Mouse (Mus musculus) liver, embryonic 11.5 days (tissue): ENCODE results near the gene Epb41l2. TPM values are rescaled to one million over a fixed set of nuclear protein-coding genes. Genes with fewer than 3 reads are reported as not detected.

ENCODE experiments used
- ATAC-seq: fragments of 200-750 bp; cut with Nextera tagmentation; replicated peaks from 2 replicates; pipeline ENCODE4 v1.8.0; 2017; ENCODE audit warnings: moderate number of reproducible peaks, mild to moderate bottlenecking, moderate TSS enrichment, moderate library complexity; ENCODE audit not compliant: low FRiP score
- DNase-seq: peaks from one replicate; pipeline ENCODE4 v3.0.0-alpha.2; 2017; ENCODE audit warnings: low spot score
- H3K27ac ChIP-seq: fragments of 300-500 bp; sonication (generic); 2 replicates; pipeline ENCODE4 v1.5.1; 2014; ENCODE audit warnings: mild to moderate bottlenecking, low read depth, low read length, control low read depth
- H3K27me3 ChIP-seq: fragments of 300-500 bp; sonication (generic); replicated peaks from 2 replicates; pipeline ENCODE4 v1.6.1; 2014; ENCODE audit warnings: low read length, mixed read lengths; ENCODE audit not compliant: control insufficient read depth, insufficient read depth
- H3K36me3 ChIP-seq: fragments of 300-500 bp; sonication (generic); 2 replicates; pipeline ENCODE4 v1.6.1; 2014; ENCODE audit warnings: mild to moderate bottlenecking, low read length, moderate library complexity, mixed read lengths; ENCODE audit not compliant: control insufficient read depth, insufficient read depth
- H3K4me1 ChIP-seq: fragments of 300-500 bp; sonication (generic); replicated peaks from 2 replicates; pipeline ENCODE4 v1.6.1; 2014; ENCODE audit warnings: low read length, mixed read lengths; ENCODE audit not compliant: control insufficient read depth, insufficient read depth
- H3K4me2 ChIP-seq: fragments of 300-500 bp; sonication (generic); 2 replicates; pipeline ENCODE4 v1.6.1; 2014; ENCODE audit warnings: mild to moderate bottlenecking, control low read depth, moderate library complexity
- H3K4me3 ChIP-seq: fragments of 300-500 bp; sonication (generic); 2 replicates; pipeline ENCODE4 v1.5.1; 2014; ENCODE audit warnings: low read depth, low read length, control low read depth
- H3K9ac ChIP-seq: fragments of 300-500 bp; sonication (generic); 2 replicates; pipeline ENCODE4 v1.6.1; 2014; ENCODE audit warnings: low read depth, low read length, control low read depth
- H3K9me3 ChIP-seq: fragments of 300-500 bp; sonication (generic); 2 replicates; pipeline ENCODE4 v1.6.1; 2016; ENCODE audit warnings: low read length, inconsistent platforms, mixed read lengths; ENCODE audit not compliant: control insufficient read depth
- WGBS: fragments of 180-500 bp; shearing (Covaris S2); extraction: QIAGEN DNeasy Blood & Tissue Kit; methylation state at CpG from one replicate; pipeline ENCODE4 v1.1.7; 2014; 5-methylcytosine and 5-hydroxymethylcytosine counted together
- polyA plus RNA-seq: library from polyadenylated mRNA; unstranded; fragments of >200 nt; fragmentation: Nextera tagmentation; extraction: Ambion mirVana; gene quantifications from 2 replicates; pipeline ENCODE4 v1.2.1, GENCODE M21; 2014

Epb41l2 gene
- polyA plus RNA-seq, 1 experiment from 2014 or later = 31.1 TPM

DNA sequence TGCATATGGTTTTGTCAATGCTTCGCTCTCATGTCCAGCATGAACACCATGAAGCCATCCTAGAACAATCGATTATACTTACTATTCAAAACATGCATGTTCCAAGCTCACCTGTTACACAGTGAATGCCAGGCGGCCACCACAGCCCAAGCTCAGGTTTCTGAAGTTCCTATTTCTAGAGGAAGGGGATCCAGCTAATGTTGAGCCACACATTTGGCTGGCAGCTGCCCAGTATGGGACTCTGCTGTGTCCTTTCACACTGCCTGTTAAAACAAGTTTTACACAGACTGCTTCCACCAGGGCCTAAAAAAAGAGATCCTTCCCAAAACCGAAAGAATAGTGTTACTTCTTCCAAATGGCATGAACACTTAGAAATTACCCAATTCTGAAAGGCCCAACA lies 167.0 kb downstream of the Epb41l2 start:
- H3K27me3 ChIP-seq = no peaks in the 10 kb centered on the region
- 83% methylated on average over 4 of the region's 4 CpGs for WGBS
- DNase-seq = no peak
- H3K27ac ChIP-seq = no peak overlapping the region
- H3K4me3 ChIP-seq = no peak overlapping the region
- no peaks in the 10 kb centered on the region for H3K36me3 ChIP-seq
- no peak overlapping the region for H3K9ac ChIP-seq
- no peaks in the 10 kb centered on the region for H3K9me3 ChIP-seq
- H3K4me1 ChIP-seq = no peaks in the 10 kb centered on the region
- no peak for ATAC-seq
- no peak overlapping the region for H3K4me2 ChIP-seq

DNA sequence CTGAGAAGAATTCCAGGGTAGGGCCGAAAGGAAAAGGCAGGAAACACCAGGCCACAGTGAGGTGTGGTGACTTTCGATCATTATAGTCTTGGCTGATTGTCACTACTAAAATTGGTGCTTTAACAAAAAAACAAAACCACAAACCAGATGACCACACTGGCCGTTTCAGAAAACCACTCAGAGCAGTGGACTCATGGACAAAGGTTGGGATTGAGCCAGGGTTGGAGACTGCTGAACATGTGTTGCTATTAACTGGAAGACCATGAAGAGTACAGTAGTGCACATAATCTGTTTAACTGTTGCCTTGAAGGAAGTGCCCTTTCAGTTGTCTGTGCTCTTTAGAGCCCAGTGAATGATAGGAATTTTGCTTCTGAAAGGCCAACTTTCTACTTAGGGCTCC lies 167.5 kb downstream of the Epb41l2 start:
- no peaks in the 10 kb centered on the region for H3K4me1 ChIP-seq
- H3K4me3 ChIP-seq = no peak overlapping the region
- 84% methylated on average over 3 of the region's 3 CpGs for WGBS
- no peaks in the 10 kb centered on the region for H3K9me3 ChIP-seq
- no peak overlapping the region for H3K9ac ChIP-seq
- no peak overlapping the region for H3K27ac ChIP-seq
- no peaks in the 10 kb centered on the region for H3K27me3 ChIP-seq
- DNase-seq (no peak), ATAC-seq (no peak)
- no peaks in the 10 kb centered on the region for H3K36me3 ChIP-seq
- H3K4me2 ChIP-seq = no peak overlapping the region

- H3K4me3 ChIP-seq = no peak overlapping the region
- no peaks in the 10 kb centered on the region for H3K27me3 ChIP-seq
- ATAC-seq = no peak
- no peaks in the 10 kb centered on the region for H3K36me3 ChIP-seq
- H3K9ac ChIP-seq = no peak overlapping the region
- H3K9me3 ChIP-seq = no peaks in the 10 kb centered on the region
- no peak overlapping the region for H3K27ac ChIP-seq
- H3K4me2 ChIP-seq = no peak overlapping the region
- H3K4me1 ChIP-seq = no peaks in the 10 kb centered on the region
- DNase-seq = no peak
- WGBS = 78% methylated on average over 13 of the region's 13 CpGs
Observed at GRCm38 (mm10) chr10:25531335-25531734, 171.7 kb downstream of the Epb41l2 start.

DNA sequence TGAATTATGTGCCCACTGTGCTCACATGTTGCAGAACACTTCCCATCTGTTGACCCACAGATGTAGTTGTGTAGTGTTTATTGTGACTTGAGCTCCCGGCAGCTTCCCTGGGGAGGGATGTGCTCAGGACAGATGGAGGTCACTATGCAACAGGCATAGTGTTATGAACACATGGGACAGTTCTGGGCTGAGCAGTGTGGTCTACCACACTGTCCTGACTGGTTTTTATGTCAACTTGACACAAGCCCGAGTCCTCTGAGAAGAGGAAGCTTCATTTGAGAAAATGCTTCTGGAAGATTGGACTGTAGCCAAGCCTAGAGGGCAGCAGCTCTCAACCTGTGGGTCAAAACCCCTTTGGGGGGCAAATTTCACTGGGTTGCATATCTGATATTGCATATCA lies 173.5 kb downstream of the Epb41l2 start:
- 66% methylated on average over 2 of the region's 2 CpGs for WGBS
- Histone ChIP-seq H3K4me2 (no peak overlapping the region), H3K27me3 (no peaks in the 10 kb centered on the region), H3K4me1 (no peaks in the 10 kb centered on the region), H3K9ac (no peak overlapping the region), H3K36me3 (no peaks in the 10 kb centered on the region), H3K9me3 (no peaks in the 10 kb centered on the region), H3K4me3 (no peak overlapping the region), H3K27ac (no peak overlapping the region)
- ATAC-seq (no peak), DNase-seq (no peak)

GRCm38 (mm10) chr10:25533513-25534246 lies 174.1 kb downstream of the Epb41l2 start:
- Histone ChIP-seq H3K4me2 (no peak overlapping the region), H3K27ac (no peak overlapping the region), H3K4me3 (no peak overlapping the region), H3K4me1 (no peaks in the 10 kb centered on the region), H3K9me3 (no peaks in the 10 kb centered on the region), H3K27me3 (no peaks in the 10 kb centered on the region), H3K36me3 (no peaks in the 10 kb centered on the region), H3K9ac (no peak overlapping the region)
- ATAC-seq (no peak), DNase-seq (no peak)
- WGBS = 69% methylated on average over 9 of the region's 9 CpGs

GRCm38 (mm10) chr10:25534467-25534866 lies 174.9 kb downstream of the Epb41l2 start:
- no peak for DNase-seq
- Histone ChIP-seq H3K9me3 (no peaks in the 10 kb centered on the region), H3K27me3 (no peaks in the 10 kb centered on the region), H3K27ac (no peak overlapping the region), H3K9ac (no peak overlapping the region), H3K4me3 (no peak overlapping the region), H3K36me3 (no peaks in the 10 kb centered on the region), H3K4me1 (no peaks in the 10 kb centered on the region), H3K4me2 (no peak overlapping the region)
- ATAC-seq = no peak
- 81% methylated on average over 5 of the region's 5 CpGs for WGBS

GRCm38 (mm10) chr10:25535891-25536331 lies 176.3 kb downstream of the Epb41l2 start, which contains the start of gene Smlr1:
Gene Smlr1 (minus strand): TSS chr10:25536267.
- WGBS = 78% methylated on average over 10 of the region's 10 CpGs
- Histone ChIP-seq H3K27me3 (no peaks in the 10 kb centered on the region), H3K36me3 (no peaks in the 10 kb centered on the region), H3K4me2 (no peak within 1 kb of the TSS; the same call in 1 of the 2 replicates), H3K4me1 (no peaks in the 10 kb centered on the region), H3K27ac (no peak within 1 kb of the TSS), H3K4me3 (no peak within 1 kb of the TSS), H3K9ac (no peak within 1 kb of the TSS), H3K9me3 (no peaks in the 10 kb centered on the region)
- no peak for ATAC-seq
- DNase-seq = no peak

- no peak overlapping the region for H3K27ac ChIP-seq
- H3K27me3 ChIP-seq = no peaks in the 10 kb centered on the region
- WGBS = 85% methylated on average over 6 of the region's 6 CpGs
- H3K4me1 ChIP-seq = no peaks in the 10 kb centered on the region
- no peak overlapping the region for H3K4me3 ChIP-seq
- H3K4me2 ChIP-seq = no peak overlapping the region
- H3K36me3 ChIP-seq = no peaks in the 10 kb centered on the region
- H3K9ac ChIP-seq = no peak overlapping the region
- no peaks in the 10 kb centered on the region for H3K9me3 ChIP-seq
- DNase-seq (no peak), ATAC-seq (no peak)
Observed at GRCm38 (mm10) chr10:25536621-25537020, 177.0 kb downstream of the Epb41l2 start.

DNA sequence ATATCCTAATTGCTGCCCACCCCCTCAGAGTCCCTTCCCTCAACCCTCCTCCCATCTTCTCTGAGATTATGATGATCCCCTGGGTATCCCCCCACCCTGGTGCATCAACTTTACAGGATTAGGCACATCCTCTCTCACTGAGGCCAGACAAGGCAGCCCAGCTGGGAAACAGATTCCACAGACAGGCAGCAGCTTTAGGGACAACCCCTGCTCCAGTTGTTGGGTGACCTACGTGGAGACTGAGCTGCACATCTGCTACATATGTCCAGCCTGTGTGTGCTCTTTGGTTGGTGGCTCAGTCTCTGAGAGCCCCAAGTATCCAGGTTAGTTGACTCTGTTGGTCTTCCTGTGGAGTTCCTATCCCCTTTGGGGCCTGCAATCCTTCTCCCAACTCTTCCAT lies 179.1 kb downstream of the Epb41l2 start:
- 56% methylated on average over 1 of the region's 1 CpGs for WGBS
- H3K27me3 ChIP-seq = no peaks in the 10 kb centered on the region
- H3K36me3 ChIP-seq = no peaks in the 10 kb centered on the region
- no peaks in the 10 kb centered on the region for H3K4me1 ChIP-seq
- H3K4me3 ChIP-seq = no peak overlapping the region
- no peak overlapping the region for H3K9ac ChIP-seq
- H3K27ac ChIP-seq = no peak overlapping the region
- DNase-seq = no peak
- no peak overlapping the region for H3K4me2 ChIP-seq
- H3K9me3 ChIP-seq = no peaks in the 10 kb centered on the region
- ATAC-seq = no peak
